Mouse (Mus musculus) adrenal gland, adult 2 months (tissue): Measurements from ENCODE around the gene Arap1. TPM values are rescaled to one million over a fixed set of nuclear protein-coding genes. Genes with fewer than 3 reads are reported as not detected.

Source experiments
- DNase-seq: peaks from one replicate; pipeline ENCODE4 v3.0.0; 2021
- polyA plus RNA-seq: library from polyadenylated mRNA; depleted of rRNA; stranded (reverse); fragments of >200 nt; gene quantifications from 2 replicates; pipeline ENCODE4 v1.2.3, GENCODE M21; 2012
- total RNA-seq, 2 experiments: library from RNA; stranded (reverse); gene quantifications; 2 replicates each; pipeline ENCODE4 v1.2.3; 2021

Gene Arap1
- total and polyA plus RNA-seq, 3 experiments = 31.2 to 58.4 (median 49.8) TPM

- no peak for DNase-seq
Measured at GRCm38 (mm10) chr7:101327263-101327662, 20.6 kb upstream of the Arap1 start.

DNA sequence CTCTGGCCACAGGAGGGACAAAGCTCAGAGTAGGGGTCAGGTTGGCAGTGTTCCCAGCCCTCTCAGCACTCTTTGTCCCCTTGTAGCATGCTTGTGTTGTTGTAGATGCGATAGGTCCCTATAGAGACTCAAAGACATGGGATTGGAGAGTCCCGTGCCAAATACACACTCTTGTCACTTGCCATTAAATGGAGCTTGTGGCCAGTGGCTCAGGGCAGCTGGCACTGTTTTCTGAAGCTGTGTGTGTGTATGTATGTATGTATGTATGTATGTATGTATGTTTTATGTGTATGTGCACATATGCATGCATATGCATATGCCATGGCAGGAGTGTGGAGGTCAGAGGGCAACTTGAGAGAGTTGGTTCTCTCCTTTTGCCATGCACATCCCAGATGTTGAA is 20.1 kb upstream of the Arap1 start:
- no peak for DNase-seq

DNA sequence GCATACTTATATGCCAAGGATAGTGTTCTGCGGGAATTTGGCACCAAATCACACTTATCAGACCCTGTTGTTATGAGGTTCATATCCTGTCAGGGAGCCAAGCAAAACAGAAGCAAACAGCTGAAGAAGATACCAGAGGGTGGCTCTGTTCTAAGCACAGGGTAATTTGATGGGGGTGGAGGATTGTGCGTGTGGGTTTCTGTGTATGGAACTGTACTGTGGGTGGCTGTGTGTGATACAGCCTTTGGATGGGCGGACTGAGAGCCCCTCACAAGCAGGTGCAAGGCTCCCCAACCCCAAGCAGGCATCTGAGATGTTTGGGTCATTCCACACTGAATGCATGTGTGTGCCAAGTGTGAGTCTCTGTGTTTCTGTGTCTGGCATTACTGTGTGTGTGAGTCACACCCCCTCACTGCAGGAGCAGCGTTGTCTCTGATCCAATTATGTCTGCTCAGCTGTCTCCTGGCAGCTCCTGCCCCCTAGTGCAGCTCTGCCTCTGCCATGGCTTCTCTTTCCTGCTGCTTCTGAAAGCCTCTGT is 19.2 kb upstream of the Arap1 start:
- peak; percentile 64 for DNase-seq

DNA sequence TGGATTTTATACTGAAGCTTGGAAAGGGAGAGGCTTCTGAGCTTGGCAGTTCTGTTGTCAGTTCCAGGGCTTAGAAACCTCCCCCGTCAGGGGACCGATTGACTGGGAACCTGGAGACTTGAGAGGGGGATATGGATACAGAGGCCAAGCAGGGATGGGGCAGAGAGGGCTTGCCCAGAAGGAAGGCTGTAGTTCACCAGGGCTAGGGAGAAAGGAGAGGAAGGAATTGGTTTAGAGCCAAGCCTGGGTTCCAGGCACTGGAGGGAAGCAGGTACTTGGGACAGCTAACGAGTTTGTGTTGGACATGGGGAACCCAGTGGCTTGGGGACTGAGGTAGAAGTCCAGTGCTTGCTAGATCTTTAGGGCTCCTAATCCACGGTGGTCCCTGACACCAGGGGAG is 18.3 kb upstream of the Arap1 start:
- no peak for DNase-seq

GRCm38 (mm10) chr7:101330074-101330840 is 17.6 kb upstream of the Arap1 start:
- DNase-seq = peak; percentile 75

DNA sequence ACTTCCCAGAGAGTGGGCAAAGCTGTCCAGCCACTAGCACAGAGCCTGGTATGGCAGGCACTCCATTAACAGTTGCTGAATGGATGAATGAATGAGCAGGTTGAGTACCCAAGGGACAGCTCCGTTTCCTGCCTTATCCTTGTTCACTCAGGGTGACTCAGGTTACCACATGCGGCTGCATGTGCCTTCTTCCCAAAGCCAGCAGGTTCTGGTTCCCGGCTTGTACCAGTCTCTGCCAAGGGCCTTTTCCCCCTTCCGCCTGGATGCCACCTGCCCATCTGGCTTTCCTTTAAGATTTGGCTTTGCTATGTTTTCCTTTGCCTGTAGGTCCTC is 17.1 kb upstream of the Arap1 start:
- no peak for DNase-seq

DNA sequence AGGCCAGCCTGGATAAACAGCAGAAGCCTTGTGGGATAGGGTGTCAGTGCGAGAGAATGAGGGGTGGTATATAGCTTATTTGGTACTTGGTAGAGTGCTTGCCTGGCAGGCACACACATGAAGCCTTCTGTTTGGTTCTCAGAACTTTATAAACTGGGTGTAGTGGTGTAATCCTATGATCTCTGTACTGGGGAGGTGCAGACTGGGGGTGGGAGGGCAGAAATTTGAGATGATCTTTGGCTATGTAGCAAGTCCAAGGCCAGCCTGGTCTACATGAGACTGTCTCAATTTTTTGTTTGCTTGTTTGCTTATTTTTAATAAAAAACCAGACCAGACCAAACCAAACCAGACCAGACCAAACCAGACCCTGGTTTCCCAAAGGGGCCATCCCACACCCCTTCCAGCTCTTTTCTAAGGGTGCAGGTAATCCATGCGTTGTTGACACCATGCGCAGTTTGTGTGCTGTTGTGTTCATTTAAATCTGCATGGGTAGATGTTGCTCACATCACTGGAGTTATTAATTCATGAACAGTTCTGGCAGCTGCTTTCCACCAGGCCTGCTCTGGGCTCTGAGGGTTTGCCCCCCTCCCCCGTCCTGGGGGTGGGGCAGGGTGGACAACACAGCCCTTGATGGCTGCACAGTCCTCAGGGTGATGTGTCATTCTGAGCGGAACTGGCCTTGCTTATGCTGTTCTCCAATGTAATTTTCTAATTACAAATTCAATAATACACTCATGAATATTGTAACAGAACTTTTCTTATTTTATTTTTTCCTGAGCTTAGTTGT is 15.6 kb upstream of the Arap1 start:
- DNase-seq = peak; percentile 35

- DNase-seq = no peak
Measured at GRCm38 (mm10) chr7:101335228-101335627, 12.6 kb upstream of the Arap1 start.

DNA sequence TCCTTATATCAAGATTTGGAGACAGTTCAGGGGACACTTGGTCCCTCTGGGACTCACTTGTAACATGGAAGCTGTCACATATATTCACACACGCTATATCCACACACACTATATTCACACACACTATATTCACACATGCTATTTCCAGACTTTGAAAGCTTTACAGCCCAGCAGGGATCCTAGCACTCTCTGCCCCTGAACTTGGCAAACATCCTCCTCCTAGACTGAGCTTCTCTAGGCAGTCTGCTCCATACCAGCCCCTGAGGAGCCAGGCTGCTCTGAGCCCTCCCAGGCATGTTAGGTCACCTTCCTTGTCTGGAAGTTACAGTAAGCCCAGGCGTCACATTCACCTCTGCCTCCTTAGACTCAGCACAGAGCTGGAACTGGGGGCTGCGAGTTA is 11.2 kb upstream of the Arap1 start:
- DNase-seq = no peak

DNA sequence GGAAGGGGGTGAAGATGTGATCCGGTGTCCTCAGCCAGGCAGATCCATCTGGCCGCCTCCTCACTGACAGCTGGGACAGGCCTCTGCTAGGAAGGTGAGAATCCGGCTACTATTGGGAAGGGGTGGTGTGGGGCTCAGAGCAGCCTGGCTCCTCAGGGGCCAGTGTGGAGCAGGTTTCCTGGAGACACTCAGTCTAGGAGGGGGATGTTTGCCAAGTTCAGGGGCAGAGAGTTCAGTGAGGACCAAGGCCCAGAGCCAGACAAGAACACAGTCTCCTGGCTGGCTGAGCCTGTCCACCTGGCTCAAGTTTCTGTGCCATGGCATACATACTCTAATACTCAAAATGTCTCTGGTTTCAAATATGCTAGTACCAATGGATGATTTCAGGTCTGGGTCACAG is 10.5 kb upstream of the Arap1 start:
- no peak for DNase-seq

DNA sequence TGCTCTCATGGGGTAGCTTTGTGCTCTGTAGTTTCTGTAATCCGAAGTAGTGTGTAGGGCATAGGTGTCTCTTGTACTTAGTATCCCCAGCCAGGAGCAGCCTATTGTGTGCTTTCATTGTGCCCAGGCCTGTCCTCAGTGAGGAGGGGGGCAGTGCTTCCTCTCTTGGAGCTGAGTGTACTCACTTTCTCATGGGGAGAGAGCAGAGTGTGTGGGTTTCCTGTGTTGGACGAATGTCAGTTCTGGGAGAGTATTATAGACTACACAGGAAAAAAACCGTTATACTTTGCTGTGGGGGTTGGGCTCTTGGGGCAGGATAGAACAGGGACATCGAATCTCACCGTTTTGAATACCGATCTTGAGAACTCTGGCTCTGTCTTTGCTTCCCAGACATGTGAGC is 6.5 kb upstream of the Arap1 start:
- DNase-seq = no peak

- no peak for DNase-seq
Measured at GRCm38 (mm10) chr7:101343135-101343534, 4.7 kb upstream of the Arap1 start.

DNA sequence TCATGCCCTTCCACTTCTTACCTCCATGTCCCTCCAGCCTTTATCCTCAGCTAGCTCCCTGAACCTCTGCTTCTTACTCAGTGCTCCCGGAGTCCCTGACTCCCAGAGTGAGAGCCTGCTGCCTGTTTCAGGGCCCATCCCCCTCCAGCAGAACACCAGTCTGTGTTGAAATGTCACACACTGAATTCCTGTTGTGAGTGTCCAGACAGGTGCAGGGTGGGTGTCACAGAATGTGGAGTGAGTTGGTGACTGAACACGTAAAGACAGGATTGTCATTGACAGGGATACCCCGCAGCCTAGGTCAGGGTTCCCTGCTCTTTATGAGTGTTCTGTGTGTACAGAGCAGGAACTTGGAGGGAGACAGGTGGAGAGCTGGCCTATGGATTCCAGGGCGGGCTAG is 3.0 kb upstream of the Arap1 start:
- no peak for DNase-seq

DNA sequence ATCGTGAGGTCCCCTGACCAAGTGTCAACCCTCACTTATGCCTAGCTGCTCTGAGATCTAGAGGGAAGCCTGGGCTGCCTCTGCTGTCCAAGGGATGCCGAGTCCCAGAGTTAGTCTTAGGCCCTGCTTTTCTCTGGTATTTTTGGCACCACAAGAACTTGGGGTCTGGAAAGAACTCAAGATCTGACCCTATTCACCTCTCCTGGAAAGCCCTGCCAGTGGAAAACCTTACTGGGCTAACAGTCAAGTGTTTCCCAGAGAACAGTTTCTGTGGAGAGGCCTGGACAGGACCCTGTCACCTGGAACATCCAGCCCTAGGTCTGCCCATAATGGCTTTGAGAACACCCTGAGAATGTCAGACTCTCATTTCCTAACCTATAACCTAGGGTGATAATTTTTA is 876 bp upstream of the Arap1 start:
- DNase-seq = no peak

DNA sequence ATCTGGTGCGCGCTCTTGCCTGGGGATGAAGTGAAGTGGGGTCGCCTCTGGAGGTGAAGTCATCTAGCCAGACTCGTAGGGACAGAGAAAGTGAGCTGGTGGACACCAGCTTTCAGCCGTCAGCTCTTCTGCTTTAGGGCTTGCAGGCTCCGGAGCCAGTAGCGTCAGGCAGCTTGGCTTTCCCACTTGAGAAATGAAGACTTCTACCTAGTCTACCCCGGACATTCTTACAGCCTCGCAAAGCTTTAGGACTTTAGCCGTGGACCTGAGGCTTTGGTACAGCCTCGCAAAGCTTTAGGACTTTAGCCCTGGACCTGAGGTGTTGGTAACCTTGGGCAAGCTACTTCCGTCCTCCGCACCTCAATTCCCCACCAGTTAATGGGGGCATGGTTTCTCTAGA is 445 bp downstream of the Arap1 start:
- DNase-seq = no peak

DNA sequence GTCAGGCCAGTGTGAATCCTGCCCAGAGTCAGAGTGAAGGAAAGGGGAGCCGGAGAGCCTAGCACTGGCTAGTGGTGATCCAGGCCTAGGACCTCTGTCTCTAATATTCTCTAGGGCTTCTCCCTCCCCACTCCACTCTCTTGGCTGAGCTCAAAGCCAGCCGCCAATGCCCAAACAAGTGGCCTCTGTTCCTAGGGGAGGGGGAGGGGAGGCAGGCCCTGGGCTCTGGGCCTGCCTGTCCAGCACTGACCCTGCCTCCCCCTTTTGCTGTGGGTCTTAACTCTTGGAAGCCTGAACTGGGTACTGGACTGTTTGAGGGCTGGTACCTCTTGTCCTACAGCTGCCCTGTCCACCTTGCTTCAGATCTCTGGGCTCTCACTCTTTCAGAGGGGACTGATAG is 2.0 kb downstream of the Arap1 start:
- no peak for DNase-seq

GRCm38 (mm10) chr7:101352404-101352803 is 4.5 kb downstream of the Arap1 start:
- no peak for DNase-seq

GRCm38 (mm10) chr7:101354423-101354822 is 6.6 kb downstream of the Arap1 start:
- peak; percentile 58 for DNase-seq

- no peak for DNase-seq
Measured at GRCm38 (mm10) chr7:101355551-101356100, 7.8 kb downstream of the Arap1 start.

DNA sequence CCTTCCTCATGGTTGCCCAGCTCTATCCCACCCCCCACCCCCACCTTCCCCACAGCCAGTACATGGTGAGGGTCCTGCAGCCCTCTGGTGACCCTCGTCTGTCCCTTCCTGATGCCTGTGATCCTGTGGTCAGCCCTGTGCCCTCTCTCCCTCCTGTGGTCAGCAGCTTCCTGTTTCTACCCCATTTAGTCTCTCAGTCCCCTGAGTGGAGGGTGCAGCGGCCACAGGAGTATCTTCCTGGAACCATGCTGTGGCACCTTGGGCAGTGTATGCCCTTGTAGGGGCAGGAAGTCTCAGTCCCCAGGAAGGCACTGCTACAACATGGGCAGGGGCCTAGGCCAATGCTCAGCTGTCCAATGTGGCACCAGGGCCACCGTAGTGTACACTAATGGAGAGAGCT is 9.0 kb downstream of the Arap1 start:
- DNase-seq = no peak

GRCm38 (mm10) chr7:101360406-101360805 is 12.5 kb downstream of the Arap1 start:
- no peak for DNase-seq

GRCm38 (mm10) chr7:101361021-101361420 is 13.2 kb downstream of the Arap1 start:
- DNase-seq = no peak

- peak; percentile 46 for DNase-seq
Measured at GRCm38 (mm10) chr7:101361767-101362166, 13.9 kb downstream of the Arap1 start.
